ENCODE assay signal across 12 mouse cellular contexts in the genomic region with DNA sequence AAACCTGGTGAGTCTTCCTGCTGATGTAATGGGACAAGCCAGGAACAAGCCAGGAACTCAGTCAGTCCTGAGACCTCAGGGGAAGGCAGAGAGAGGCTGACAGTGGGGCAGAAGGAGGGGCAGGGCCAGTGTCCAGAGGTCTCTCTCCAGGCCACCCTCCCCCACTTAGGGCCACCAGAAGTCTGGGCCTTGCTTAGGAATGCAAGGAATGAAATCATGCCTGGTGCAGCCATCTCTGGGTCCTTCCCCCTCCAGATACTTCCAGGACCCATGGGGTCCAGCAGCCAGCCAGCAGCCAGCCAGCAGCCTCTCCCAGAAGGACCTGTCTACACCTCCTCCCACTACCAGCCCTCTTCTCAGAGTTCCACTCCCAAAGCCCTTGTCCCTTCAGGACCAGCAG. TPM values are rescaled to one million over a fixed set of nuclear protein-coding genes. Genes with fewer than 3 reads are reported as not detected.
DNase-seq lines count a peak whose midpoint lies in the region; ATAC-seq and TF ChIP-seq lines count a peak whose summit lies in the region.
"Had no signal": no experiment of that assay in that cellular context is flagged by ENCODE, and none has a peak within 500 bp of the region (broad histone marks: within the 10 kb centered on the region; RNA-seq: fewer than 3 reads in every experiment).

No protein-coding gene starts in this region.

- no peak for DNase-seq in heart, postnatal 14 days
- DNase-seq in limb, embryonic 11.5 days (ENCODE audit: low spot score) = no peak
- DNase-seq in cerebellum, postnatal 10 days = no peak
- DNase-seq in thymus, postnatal 10 days (ENCODE audit: low spot score in 2 of 2) = no peak
- no peak for DNase-seq in right cerebral cortex, postnatal 36 days (ENCODE audit: low spot score in 2 of 2)
- DNase-seq: adrenal gland, postnatal 36 days; layer of hippocampus, adult 9-11 months had no signal

- no peaks in the 10 kb centered on the region for H3K36me3 ChIP-seq in heart, embryonic 13.5 days
- H3K36me3 ChIP-seq in E14TG2a.4 (ENCODE audit: insufficient read depth, low read length) = peaks cover 73% of the 10 kb centered on the region
- no peaks in the 10 kb centered on the region for H3K36me3 ChIP-seq in embryonic facial prominence, embryonic 15.5 days
- H3K36me3 ChIP-seq in limb, embryonic 11.5 days (ENCODE audit: control insufficient read depth, insufficient read depth, low read length) = no peaks in the 10 kb centered on the region
- H3K36me3 ChIP-seq: midbrain, embryonic 12.5 days had no signal

- ATAC-seq in heart, embryonic 13.5 days (ENCODE audit: extremely low read depth, insufficient number of reproducible peaks, low FRiP score, low TSS enrichment) = peak; percentile 11; the same call in 1 of the 2 replicates
- no peak for ATAC-seq in embryonic facial prominence, embryonic 15.5 days (ENCODE audit: insufficient number of reproducible peaks, low FRiP score, low TSS enrichment, low read depth)
- peak; percentile 44; the same call in 1 of the 2 replicates for ATAC-seq in limb, embryonic 11.5 days (ENCODE audit: insufficient number of reproducible peaks, low FRiP score, low TSS enrichment, low read depth)

- no peak for TF ChIP-seq CTCF in E14TG2a.4 (conservative IDR thresholded peaks at IDR 0.05; ENCODE audit: low read length)

- no peak overlapping the region for H3K4me3 ChIP-seq in heart, embryonic 13.5 days
- peak overlapping the region; percentile 10; the same call in 1 of the 2 replicates for H3K4me3 ChIP-seq in E14TG2a.4 (replicated peaks; ENCODE audit: low read length)
- no peak overlapping the region for H3K4me3 ChIP-seq in embryonic facial prominence, embryonic 15.5 days (replicated peaks)
- H3K4me3 ChIP-seq in limb, embryonic 11.5 days (ENCODE audit: low read depth, low read length) = no peak overlapping the region
- H3K4me3 ChIP-seq: erythroblast, embryonic 14.5 days; midbrain, embryonic 12.5 days had no signal

- intact Hi-C loops in heart, postnatal 14 days (cut with DNase I) = no loop called here

- H3K9ac ChIP-seq in heart, embryonic 13.5 days = peak overlapping the region; percentile 67
- no peak overlapping the region for H3K9ac ChIP-seq in embryonic facial prominence, embryonic 15.5 days
- no peak overlapping the region for H3K9ac ChIP-seq in limb, embryonic 11.5 days (ENCODE audit: low read length)

- no peaks in the 10 kb centered on the region for H3K9me3 ChIP-seq in heart, embryonic 13.5 days
- no peaks in the 10 kb centered on the region for H3K9me3 ChIP-seq in E14TG2a.4 (ENCODE audit: low read length)
- no peaks in the 10 kb centered on the region for H3K9me3 ChIP-seq in embryonic facial prominence, embryonic 15.5 days (replicated peaks)
- H3K9me3 ChIP-seq in limb, embryonic 11.5 days (ENCODE audit: control insufficient read depth, low read length) = no peaks in the 10 kb centered on the region
- H3K9me3 ChIP-seq: midbrain, embryonic 12.5 days had no signal

- peaks cover 95% of the 10 kb centered on the region for H3K4me1 ChIP-seq in heart, embryonic 13.5 days
- peaks cover 99% of the 10 kb centered on the region for H3K4me1 ChIP-seq in E14TG2a.4 (replicated peaks; ENCODE audit: low read depth, low read length)
- H3K4me1 ChIP-seq in embryonic facial prominence, embryonic 15.5 days = peaks cover 77% of the 10 kb centered on the region
- H3K4me1 ChIP-seq in limb, embryonic 11.5 days (ENCODE audit: control insufficient read depth, insufficient read depth, low read length) = peaks cover 21% of the 10 kb centered on the region

- H3K27me3 ChIP-seq in heart, embryonic 13.5 days (replicated peaks) = no peaks in the 10 kb centered on the region
- H3K27me3 ChIP-seq in E14TG2a.4 (ENCODE audit: insufficient read depth, low read length) = no peaks in the 10 kb centered on the region
- no peaks in the 10 kb centered on the region for H3K27me3 ChIP-seq in embryonic facial prominence, embryonic 15.5 days
- H3K27me3 ChIP-seq in limb, embryonic 11.5 days (ENCODE audit: control insufficient read depth, insufficient read depth, low read length) = no peaks in the 10 kb centered on the region
- H3K27me3 ChIP-seq: midbrain, embryonic 12.5 days had no signal

- H3K4me2 ChIP-seq in heart, embryonic 13.5 days = peak overlapping the region; percentile 33
- H3K4me2 ChIP-seq in embryonic facial prominence, embryonic 15.5 days (replicated peaks) = no peak overlapping the region
- H3K4me2 ChIP-seq in limb, embryonic 11.5 days (ENCODE audit: low read depth, severe bottlenecking) = no peak overlapping the region
- H3K4me2 ChIP-seq: midbrain, embryonic 12.5 days had no signal

- peak overlapping the region; percentile 73 for H3K27ac ChIP-seq in heart, embryonic 13.5 days (replicated peaks)
- peak overlapping the region; percentile 1; the same call in 1 of the 2 replicates for H3K27ac ChIP-seq in embryonic facial prominence, embryonic 15.5 days (replicated peaks)
- H3K27ac ChIP-seq in limb, embryonic 11.5 days (replicated peaks; ENCODE audit: low read depth, low read length) = no peak overlapping the region; the same call in 1 of the 2 replicates
- H3K27ac ChIP-seq: midbrain, embryonic 12.5 days had no signal

RNA-seq across cellular contexts. Expression of gene Samd4b, which starts 10.3 kb away (rescaled TPM):
- 18.7 and 23.3 TPM in 2 replicates for polyA plus RNA-seq in heart, embryonic 13.5 days (2015; fragmentation: Nextera tagmentation; extraction: Ambion mirVana)
- 10 to 100 TPM; 32.1 to 32.4 TPM for total RNA-seq in heart, postnatal 14 days (2021)
- polyA plus RNA-seq in embryonic facial prominence, embryonic 15.5 days (2015; fragmentation: Nextera tagmentation; extraction: Ambion mirVana) = 32.8 and 34.1 TPM in 2 replicates
- 37.5 and 37.6 TPM in 2 replicates for polyA plus RNA-seq in limb, embryonic 11.5 days (2014; fragmentation: Nextera tagmentation; extraction: Ambion mirVana)

RNA-seq across cellular contexts. Expression of gene Pak4, which starts 10.3 kb away (rescaled TPM):
- 27.9 and 30.5 TPM in 2 replicates for polyA plus RNA-seq in heart, embryonic 13.5 days (2015; fragmentation: Nextera tagmentation; extraction: Ambion mirVana)
- 1 to 10 TPM; 8.5 to 9.9 TPM for total RNA-seq in heart, postnatal 14 days (2021)
- polyA plus RNA-seq in embryonic facial prominence, embryonic 15.5 days (2015; fragmentation: Nextera tagmentation; extraction: Ambion mirVana) = 37.4 and 39.3 TPM in 2 replicates
- polyA plus RNA-seq in limb, embryonic 11.5 days (2014; fragmentation: Nextera tagmentation; extraction: Ambion mirVana) = 37.4 and 44.5 TPM in 2 replicates

RNA-seq across cellular contexts. Expression of gene Nccrp1, which starts 40.6 kb away (rescaled TPM):
- polyA plus RNA-seq in heart, embryonic 13.5 days (2015; fragmentation: Nextera tagmentation; extraction: Ambion mirVana) = not detected in 2 replicates
- not detected for total RNA-seq in heart, postnatal 14 days (2021)
- 2.6 and 4.6 TPM in 2 replicates for polyA plus RNA-seq in embryonic facial prominence, embryonic 15.5 days (2015; fragmentation: Nextera tagmentation; extraction: Ambion mirVana)
- not detected in 2 replicates for polyA plus RNA-seq in limb, embryonic 11.5 days (2014; fragmentation: Nextera tagmentation; extraction: Ambion mirVana)
- polyA plus RNA-seq: midbrain, embryonic 12.5 days had no signal

RNA-seq across cellular contexts. Expression of gene Acp7, which starts 43.5 kb away (rescaled TPM):
- polyA plus RNA-seq in heart, embryonic 13.5 days (2015; fragmentation: Nextera tagmentation; extraction: Ambion mirVana) = not detected in 2 replicates
- total RNA-seq in heart, postnatal 14 days (2021) = not detected
- 1.3 and 1.9 TPM in 2 replicates for polyA plus RNA-seq in embryonic facial prominence, embryonic 15.5 days (2015; fragmentation: Nextera tagmentation; extraction: Ambion mirVana)
- not detected in 2 replicates for polyA plus RNA-seq in limb, embryonic 11.5 days (2014; fragmentation: Nextera tagmentation; extraction: Ambion mirVana)
- total RNA-seq: adrenal gland, postnatal 36 days had no signal
- polyA plus RNA-seq: erythroblast, embryonic 14.5 days; midbrain, embryonic 12.5 days had no signal

RNA-seq across cellular contexts. Expression of gene Sycn, which starts 47.0 kb away (rescaled TPM):
- not detected in 2 replicates for polyA plus RNA-seq in heart, embryonic 13.5 days (2015; fragmentation: Nextera tagmentation; extraction: Ambion mirVana)
- not detected for total RNA-seq in heart, postnatal 14 days (2021)
- polyA plus RNA-seq in embryonic facial prominence, embryonic 15.5 days (2015; fragmentation: Nextera tagmentation; extraction: Ambion mirVana) = not detected in 2 replicates
- not detected in 2 replicates for polyA plus RNA-seq in limb, embryonic 11.5 days (2014; fragmentation: Nextera tagmentation; extraction: Ambion mirVana)
- total RNA-seq: adrenal gland, postnatal 36 days had no signal
- polyA plus RNA-seq: erythroblast, embryonic 14.5 days; midbrain, embryonic 12.5 days had no signal
